In genomic region chr5:140614837-140615236, GRCm38 (mm10) we compare ENCODE assay signal across 17 mouse cellular contexts. TPM values are rescaled to one million over a fixed set of nuclear protein-coding genes. Genes with fewer than 3 reads are reported as not detected.
DNase-seq lines count a peak whose midpoint lies in the region; ATAC-seq and TF ChIP-seq lines count a peak whose summit lies in the region.
"Had no signal": no experiment of that assay in that cellular context is flagged by ENCODE, and none has a peak within 500 bp of the region (broad histone marks: within the 10 kb centered on the region; RNA-seq: fewer than 3 reads in every experiment).

No protein-coding gene starts in this region.

- peaks cover 30% of the 10 kb centered on the region for H3K4me1 ChIP-seq in forebrain, embryonic 11.5 days (replicated peaks; ENCODE audit: control insufficient read depth, insufficient read depth, low read length)
- peaks cover 24% of the 10 kb centered on the region for H3K4me1 ChIP-seq in forebrain, embryonic 14.5 days (ENCODE audit: control insufficient read depth, insufficient read depth, low read length)
- peaks cover 83% of the 10 kb centered on the region for H3K4me1 ChIP-seq in G1E (ENCODE audit: insufficient read depth, low read depth, low read length)
- H3K4me1 ChIP-seq in forebrain, embryonic 15.5 days, result peaks cover 35% of the 10 kb centered on the region
- peaks cover 44% of the 10 kb centered on the region for H3K4me1 ChIP-seq in liver, postnatal 0 days (ENCODE audit: insufficient read depth)
- H3K4me1 ChIP-seq in heart, embryonic 10.5 days, result peaks cover 27% of the 10 kb centered on the region
- peaks cover 46% of the 10 kb centered on the region for H3K4me1 ChIP-seq in thymus, adult 2 months (replicated peaks; ENCODE audit: control insufficient read depth, insufficient read depth, low read length)

- no peak for ATAC-seq in forebrain, embryonic 11.5 days (replicated peaks; ENCODE audit: low FRiP score)
- ATAC-seq in forebrain, embryonic 14.5 days, result no peak
- ATAC-seq in G1E (ENCODE audit: extremely low read depth, insufficient number of reproducible peaks, low FRiP score, poor library complexity, severe bottlenecking), result peak; percentile 58
- ATAC-seq in forebrain, embryonic 15.5 days (replicated peaks), result no peak
- peak; percentile 18; the same call in 1 of the 2 replicates for ATAC-seq in liver, postnatal 0 days

- TF ChIP-seq CTCF in G1E (IDR thresholded peaks at IDR 0.05; ENCODE audit: low read depth, low read length), result no peak
- no peak for TF ChIP-seq CTCF in liver, postnatal 0 days (IDR thresholded peaks at IDR 0.05; ENCODE audit: low read depth)
- TF ChIP-seq CTCF in thymus, adult 2 months (IDR thresholded peaks at IDR 0.05; ENCODE audit: borderline replicate concordance, control insufficient read depth, extremely low read depth, insufficient read depth, low read length, poor library complexity), result no peak

- no peaks in the 10 kb centered on the region for H3K9me3 ChIP-seq in forebrain, embryonic 11.5 days (ENCODE audit: control insufficient read depth, low read length)
- H3K9me3 ChIP-seq in forebrain, embryonic 14.5 days (replicated peaks; ENCODE audit: control insufficient read depth, low read length), result no peaks in the 10 kb centered on the region
- no peaks in the 10 kb centered on the region for H3K9me3 ChIP-seq in G1E (replicated peaks)
- H3K9me3 ChIP-seq in forebrain, embryonic 15.5 days, result no peaks in the 10 kb centered on the region
- no peaks in the 10 kb centered on the region for H3K9me3 ChIP-seq in liver, postnatal 0 days (ENCODE audit: low read length)
- no peaks in the 10 kb centered on the region for H3K9me3 ChIP-seq in heart, embryonic 10.5 days
- H3K9me3 ChIP-seq: limb, embryonic 13.5 days had no signal

- H3K36me3 ChIP-seq in forebrain, embryonic 11.5 days (ENCODE audit: control insufficient read depth, insufficient read depth, low read length), result peaks cover 7% of the 10 kb centered on the region; the same call in 1 of the 2 replicates
- H3K36me3 ChIP-seq in forebrain, embryonic 14.5 days (ENCODE audit: control insufficient read depth, insufficient read depth, low read length), result peaks cover 29% of the 10 kb centered on the region
- peaks cover 44% of the 10 kb centered on the region for H3K36me3 ChIP-seq in G1E (replicated peaks)
- H3K36me3 ChIP-seq in forebrain, embryonic 15.5 days, result no peaks in the 10 kb centered on the region
- H3K36me3 ChIP-seq in liver, postnatal 0 days (replicated peaks; ENCODE audit: insufficient read depth, low read length), result peaks cover 11% of the 10 kb centered on the region
- no peaks in the 10 kb centered on the region for H3K36me3 ChIP-seq in heart, embryonic 10.5 days
- H3K36me3 ChIP-seq in thymus, adult 2 months (ENCODE audit: control insufficient read depth, insufficient read depth, low read length), result no peaks in the 10 kb centered on the region

- no peak; the same call in 1 of the 2 replicates for TF ChIP-seq EP300 in liver, postnatal 0 days (IDR thresholded peaks at IDR 0.05; ENCODE audit: low read depth)

- no peak overlapping the region for H3K9ac ChIP-seq in forebrain, embryonic 11.5 days (ENCODE audit: low read length)
- no peak overlapping the region for H3K9ac ChIP-seq in forebrain, embryonic 14.5 days (ENCODE audit: low read length)
- H3K9ac ChIP-seq in forebrain, embryonic 15.5 days (replicated peaks), result no peak overlapping the region
- no peak overlapping the region for H3K9ac ChIP-seq in liver, postnatal 0 days (replicated peaks)
- H3K9ac ChIP-seq: limb, embryonic 13.5 days had no signal

- TF ChIP-seq POLR2A in thymus, adult 2 months (IDR thresholded peaks at IDR 0.05; ENCODE audit: control insufficient read depth, extremely low read depth, insufficient read depth, low read length, poor library complexity), result no peak

- no peak overlapping the region for H3K4me3 ChIP-seq in forebrain, embryonic 11.5 days (ENCODE audit: low read depth, low read length)
- no peak overlapping the region for H3K4me3 ChIP-seq in forebrain, embryonic 14.5 days (ENCODE audit: low read depth, low read length)
- H3K4me3 ChIP-seq in G1E (ENCODE audit: low read depth, low read length), result peak overlapping the region; percentile 40; the same call in 1 of the 2 replicates
- no peak overlapping the region for H3K4me3 ChIP-seq in forebrain, embryonic 15.5 days
- H3K4me3 ChIP-seq in liver, postnatal 0 days (ENCODE audit: low read depth, low read length), result no peak overlapping the region
- H3K4me3 ChIP-seq in heart, embryonic 10.5 days, result no peak overlapping the region
- H3K4me3 ChIP-seq in thymus, adult 2 months (ENCODE audit: control insufficient read depth, insufficient read depth, low read length), result no peak overlapping the region
- H3K4me3 ChIP-seq: limb, embryonic 13.5 days had no signal

- no peak for DNase-seq in forebrain, embryonic 11.5 days (ENCODE audit: low spot score)
- no peak for DNase-seq in forebrain, embryonic 14.5 days (ENCODE audit: low spot score)
- DNase-seq in G1E (ENCODE audit: low spot score), result peak; percentile 65
- no peak for DNase-seq in liver, postnatal 0 days
- DNase-seq in heart, embryonic 10.5 days (ENCODE audit: low spot score), result no peak
- no peak for DNase-seq in embryo, embryonic 9.5 days (ENCODE audit: extremely low spot score)
- no peak for DNase-seq in thymus, adult 2 months
- DNase-seq: cerebellum, adult 8-10 months; embryo, embryonic 11 days; gastrocnemius, postnatal 10 days; heart, postnatal 36 days; kidney, adult 18-20 months; lung, postnatal 14 days; thymus, postnatal 25 days had no signal

- H3K27ac ChIP-seq in forebrain, embryonic 11.5 days (ENCODE audit: low read depth, low read length), result peak overlapping the region; percentile 46
- H3K27ac ChIP-seq in forebrain, embryonic 14.5 days (ENCODE audit: low read depth, low read length), result no peak overlapping the region
- H3K27ac ChIP-seq in forebrain, embryonic 15.5 days (replicated peaks), result 0 out of 2 replicates have a peak overlapping the region, but pooled peaks have one; percentile 20
- H3K27ac ChIP-seq in liver, postnatal 0 days (ENCODE audit: low read depth), result no peak overlapping the region
- no peak overlapping the region for H3K27ac ChIP-seq in heart, embryonic 10.5 days
- no peak overlapping the region for H3K27ac ChIP-seq in thymus, adult 2 months (ENCODE audit: control insufficient read depth, insufficient read depth, low read length)
- H3K27ac ChIP-seq: limb, embryonic 13.5 days had no signal

- no peak overlapping the region for H3K4me2 ChIP-seq in forebrain, embryonic 11.5 days (ENCODE audit: low read depth, low read length, severe bottlenecking)
- no peak overlapping the region for H3K4me2 ChIP-seq in forebrain, embryonic 14.5 days (ENCODE audit: low read length)
- no peak overlapping the region for H3K4me2 ChIP-seq in forebrain, embryonic 15.5 days (replicated peaks)
- peak overlapping the region; percentile 26; the same call in 1 of the 2 replicates for H3K4me2 ChIP-seq in liver, postnatal 0 days (ENCODE audit: low read depth, low read length)
- H3K4me2 ChIP-seq: heart, embryonic 11.5 days; limb, embryonic 13.5 days had no signal

- 90% methylated on average over 4 of the region's 4 CpGs for WGBS in forebrain, embryonic 11.5 days
- WGBS in forebrain, embryonic 14.5 days, result 81% methylated on average over 4 of the region's 4 CpGs
- 70% methylated on average over 4 of the region's 4 CpGs for WGBS in forebrain, embryonic 15.5 days
- WGBS in liver, postnatal 0 days (ENCODE audit: insufficient replicate concordance), result 36% methylated on average over 4 of the region's 4 CpGs
- WGBS in heart, embryonic 10.5 days, result 81% methylated on average over 4 of the region's 4 CpGs
- 94% methylated on average over 4 of the region's 4 CpGs for WGBS in thymus, adult 2 months

- H3K27me3 ChIP-seq in forebrain, embryonic 11.5 days (ENCODE audit: control insufficient read depth, insufficient read depth, low read length), result no peaks in the 10 kb centered on the region
- no peaks in the 10 kb centered on the region for H3K27me3 ChIP-seq in forebrain, embryonic 14.5 days (replicated peaks; ENCODE audit: control insufficient read depth, insufficient read depth, low read length)
- H3K27me3 ChIP-seq in G1E (ENCODE audit: insufficient read depth, low read length), result peaks cover 20% of the 10 kb centered on the region; the same call in 1 of the 2 replicates
- H3K27me3 ChIP-seq in forebrain, embryonic 15.5 days, result no peaks in the 10 kb centered on the region
- 0 out of 2 replicates have a peak, but pooled peaks cover 3% of the 10 kb centered on the region for H3K27me3 ChIP-seq in liver, postnatal 0 days (ENCODE audit: insufficient read depth, low read length)
- peaks cover 40% of the 10 kb centered on the region for H3K27me3 ChIP-seq in heart, embryonic 10.5 days (ENCODE audit: insufficient read depth, poor library complexity, severe bottlenecking)
- H3K27me3 ChIP-seq in thymus, adult 2 months (ENCODE audit: control insufficient read depth, insufficient read depth, low read length), result no peaks in the 10 kb centered on the region

RNA-seq across cellular contexts. Expression of gene Lfng, which starts 7.7 kb away (rescaled TPM):
- polyA plus RNA-seq in forebrain, embryonic 11.5 days (2014; fragmentation: Nextera tagmentation; extraction: Ambion mirVana), result 41.8 and 45.4 TPM in 2 replicates
- polyA plus RNA-seq in forebrain, embryonic 14.5 days (2014; fragmentation: Nextera tagmentation; extraction: Ambion mirVana), result 30.9 TPM in 2 replicates
- total RNA-seq in G1E (2014; fragmentation: Nextera tagmentation) (3.1 and 4.3 TPM in 2 replicates), G1E (2017) (11.4 and 15.2 TPM in 2 replicates)
- polyA plus RNA-seq in G1E (2012), result 11.2 and 12.0 TPM in 2 replicates
- 25.7 and 28.8 TPM in 2 replicates for polyA plus RNA-seq in forebrain, embryonic 15.5 days (2015; fragmentation: Nextera tagmentation; extraction: Ambion mirVana)
- 5.0 and 5.9 TPM in 2 replicates for polyA plus RNA-seq in liver, postnatal 0 days (2015; fragmentation: Nextera tagmentation; extraction: Ambion mirVana)
- 3.8 and 4.7 TPM in 2 replicates for polyA plus RNA-seq in heart, embryonic 10.5 days (2016; fragmentation: Nextera tagmentation; extraction: Ambion mirVana)
- polyA plus RNA-seq in thymus, adult 2 months (2012; rRNA removed), result 141 and 171 TPM in 2 replicates

RNA-seq across cellular contexts. Expression of gene Ttyh3, which starts 34.0 kb away (rescaled TPM):
- polyA plus RNA-seq in forebrain, embryonic 11.5 days (2014; fragmentation: Nextera tagmentation; extraction: Ambion mirVana), result 83.3 and 91.5 TPM in 2 replicates
- 65.8 and 72.3 TPM in 2 replicates for polyA plus RNA-seq in forebrain, embryonic 14.5 days (2014; fragmentation: Nextera tagmentation; extraction: Ambion mirVana)
- 68.7 and 71.0 TPM in 2 replicates for total RNA-seq in G1E (2014; fragmentation: Nextera tagmentation)
- total RNA-seq in G1E (2017), result 8.0 and 9.8 TPM in 2 replicates
- polyA plus RNA-seq in G1E (2012), result 99.4 and 100 TPM in 2 replicates
- 78.9 and 85.5 TPM in 2 replicates for polyA plus RNA-seq in forebrain, embryonic 15.5 days (2015; fragmentation: Nextera tagmentation; extraction: Ambion mirVana)
- polyA plus RNA-seq in liver, postnatal 0 days (2015; fragmentation: Nextera tagmentation; extraction: Ambion mirVana), result 5.2 and 6.5 TPM in 2 replicates
- polyA plus RNA-seq in heart, embryonic 10.5 days (2016; fragmentation: Nextera tagmentation; extraction: Ambion mirVana), result 23.5 and 32.9 TPM in 2 replicates
- polyA plus RNA-seq in thymus, adult 2 months (2012; rRNA removed), result 139 and 177 TPM in 2 replicates

RNA-seq across cellular contexts. Expression of gene Grifin, which starts 50.0 kb away (rescaled TPM):
- polyA plus RNA-seq in forebrain, embryonic 11.5 days (2014; fragmentation: Nextera tagmentation; extraction: Ambion mirVana), result not detected in 2 replicates
- 0.38 TPM in 1 of 2 replicates, not detected in the other for polyA plus RNA-seq in forebrain, embryonic 14.5 days (2014; fragmentation: Nextera tagmentation; extraction: Ambion mirVana)
- total RNA-seq in G1E (2014; fragmentation: Nextera tagmentation), result not detected in 2 replicates
- not detected in 2 replicates for total RNA-seq in G1E (2017)
- not detected in 2 replicates for polyA plus RNA-seq in G1E (2012)
- polyA plus RNA-seq in forebrain, embryonic 15.5 days (2015; fragmentation: Nextera tagmentation; extraction: Ambion mirVana), result 0.33 TPM in 1 of 2 replicates, not detected in the other
- polyA plus RNA-seq in liver, postnatal 0 days (2015; fragmentation: Nextera tagmentation; extraction: Ambion mirVana), result not detected in 2 replicates
- not detected in 2 replicates for polyA plus RNA-seq in heart, embryonic 10.5 days (2016; fragmentation: Nextera tagmentation; extraction: Ambion mirVana)
- 2.7 TPM in 2 replicates for polyA plus RNA-seq in thymus, adult 2 months (2012; rRNA removed)
- total RNA-seq: gastrocnemius, postnatal 10 days; heart, postnatal 36 days had no signal
- polyA plus RNA-seq: limb, embryonic 13.5 days had no signal

Comparison
In these comparisons a context has a peak if more than half of its experiments do, and no peak if none do; other contexts are left out.
1. H3K27ac ChIP-seq: peak in forebrain, embryonic 11.5 days (single experiment) and forebrain, embryonic 15.5 days (single experiment); none in forebrain, embryonic 14.5 days (single experiment), liver, postnatal 0 days (single experiment), heart, embryonic 10.5 days (single experiment) and thymus, adult 2 months (single experiment).
2. ATAC-seq: peak in G1E (single experiment) and liver, postnatal 0 days (single experiment); none in forebrain, embryonic 11.5 days (single experiment), forebrain, embryonic 14.5 days (single experiment) and forebrain, embryonic 15.5 days (single experiment).